Mouse (Mus musculus) embryonic facial prominence, embryonic 13.5 days (tissue): ENCODE results near the gene Gcnt1. TPM values are rescaled to one million over a fixed set of nuclear protein-coding genes. Genes with fewer than 3 reads are reported as not detected.

Experiments
- ATAC-seq: fragments of 200-750 bp; cut with Nextera tagmentation; 2 replicates; pipeline ENCODE4 v1.8.0; 2017; ENCODE audit warnings: low read depth; ENCODE audit not compliant: insufficient number of reproducible peaks, insufficient read depth, low FRiP score, low TSS enrichment
- H3K27ac ChIP-seq: fragments of 300-500 bp; sonication (generic); 2 replicates; pipeline ENCODE4 v1.5.1; 2015; ENCODE audit warnings: moderate library complexity, mild to moderate bottlenecking, inconsistent platforms
- H3K27me3 ChIP-seq: fragments of 300-500 bp; sonication (generic); 2 replicates; pipeline ENCODE4 v1.6.1; 2015; ENCODE audit warnings: mild to moderate bottlenecking, inconsistent platforms
- H3K36me3 ChIP-seq: fragments of 300-500 bp; sonication (generic); 2 replicates; pipeline ENCODE4 v1.6.1; 2015; ENCODE audit warnings: mild to moderate bottlenecking, inconsistent platforms
- H3K4me1 ChIP-seq: fragments of 300-500 bp; sonication (generic); 2 replicates; pipeline ENCODE4 v1.6.1; 2015; ENCODE audit warnings: inconsistent platforms
- H3K4me2 ChIP-seq: fragments of 300-500 bp; sonication (generic); 2 replicates; pipeline ENCODE4 v1.6.1; 2015; ENCODE audit warnings: moderate library complexity, mild to moderate bottlenecking, inconsistent platforms
- H3K4me3 ChIP-seq: fragments of 300-500 bp; sonication (generic); 2 replicates; pipeline ENCODE4 v1.5.1; 2015; ENCODE audit warnings: mild to moderate bottlenecking, inconsistent platforms
- H3K9ac ChIP-seq: fragments of 300-500 bp; sonication (generic); 2 replicates; pipeline ENCODE4 v1.6.1; 2015; ENCODE audit warnings: mild to moderate bottlenecking, inconsistent platforms
- H3K9me3 ChIP-seq: fragments of 300-500 bp; sonication (generic); 2 replicates; pipeline ENCODE4 v1.6.1; 2016; ENCODE audit warnings: inconsistent platforms
- WGBS: fragments of 180-500 bp; shearing (Covaris S2); methylation state at CpG from one replicate; pipeline ENCODE4 v1.1.7; 2015; ENCODE audit warnings: mixed read lengths; 5-methylcytosine and 5-hydroxymethylcytosine counted together
- polyA plus RNA-seq: library from polyadenylated mRNA; unstranded; fragments of >200 nt; fragmentation: Nextera tagmentation; extraction: Ambion mirVana; gene quantifications from 2 replicates; pipeline ENCODE4 v1.2.1, GENCODE M21; 2015

The Gcnt1 gene
- polyA plus RNA-seq, 1 experiment from 2014 or later, result 3.8 TPM

GRCm38 (mm10) chr19:17323006-17323688 lies 49.5 kb downstream of the Gcnt1 start:
- Histone ChIP-seq H3K36me3 (no peaks in the 10 kb centered on the region), H3K27me3 (no peaks in the 10 kb centered on the region), H3K9ac (no peak overlapping the region), H3K4me3 (no peak overlapping the region), H3K9me3 (no peaks in the 10 kb centered on the region), H3K27ac (no peak overlapping the region), H3K4me1 (peaks cover 3% of the 10 kb centered on the region; the same call in 1 of the 2 replicates), H3K4me2 (no peak overlapping the region)
- WGBS, result 90% methylated on average over 11 of the region's 11 CpGs
- ATAC-seq, result no peak

- Histone ChIP-seq H3K4me3 (no peak overlapping the region), H3K9me3 (no peaks in the 10 kb centered on the region), H3K36me3 (no peaks in the 10 kb centered on the region), H3K27ac (no peak overlapping the region), H3K9ac (no peak overlapping the region), H3K27me3 (no peaks in the 10 kb centered on the region), H3K4me2 (no peak overlapping the region), H3K4me1 (peaks cover 3% of the 10 kb centered on the region; the same call in 1 of the 2 replicates)
- ATAC-seq, result no peak
- WGBS, result 79% methylated on average over 4 of the region's 4 CpGs
Observed at GRCm38 (mm10) chr19:17319770-17320169, 52.9 kb downstream of the Gcnt1 start.

- no peak for ATAC-seq
- peaks cover 3% of the 10 kb centered on the region; the same call in 1 of the 2 replicates for H3K4me1 ChIP-seq
- no peaks in the 10 kb centered on the region for H3K36me3 ChIP-seq
- H3K4me2 ChIP-seq, result no peak overlapping the region
- no peak overlapping the region for H3K27ac ChIP-seq
- H3K9ac ChIP-seq, result no peak overlapping the region
- H3K9me3 ChIP-seq, result no peaks in the 10 kb centered on the region
- WGBS, result 14% methylated on average over 3 of the region's 3 CpGs
- H3K4me3 ChIP-seq, result no peak overlapping the region
- no peaks in the 10 kb centered on the region for H3K27me3 ChIP-seq
Observed at GRCm38 (mm10) chr19:17318733-17319132, 53.9 kb downstream of the Gcnt1 start.

- no peak overlapping the region for H3K4me2 ChIP-seq
- ATAC-seq, result no peak
- H3K4me3 ChIP-seq, result no peak overlapping the region
- no peak overlapping the region for H3K27ac ChIP-seq
- no peaks in the 10 kb centered on the region for H3K27me3 ChIP-seq
- peaks cover 3% of the 10 kb centered on the region; the same call in 1 of the 2 replicates for H3K4me1 ChIP-seq
- WGBS, result 83% methylated on average over 2 of the region's 2 CpGs
- no peaks in the 10 kb centered on the region for H3K9me3 ChIP-seq
- H3K9ac ChIP-seq, result no peak overlapping the region
- no peaks in the 10 kb centered on the region for H3K36me3 ChIP-seq
Observed at GRCm38 (mm10) chr19:17316311-17317003, 56.2 kb downstream of the Gcnt1 start.

- Histone ChIP-seq H3K4me2 (no peak overlapping the region), H3K36me3 (no peaks in the 10 kb centered on the region), H3K9me3 (no peaks in the 10 kb centered on the region), H3K9ac (no peak overlapping the region), H3K4me3 (no peak overlapping the region), H3K27me3 (no peaks in the 10 kb centered on the region), H3K27ac (no peak overlapping the region), H3K4me1 (peaks cover 3% of the 10 kb centered on the region; the same call in 1 of the 2 replicates)
- 75% methylated on average over 2 of the region's 2 CpGs for WGBS
- no peak for ATAC-seq
Observed at GRCm38 (mm10) chr19:17314451-17314850, 58.2 kb downstream of the Gcnt1 start.

GRCm38 (mm10) chr19:17313766-17314165 lies 58.9 kb downstream of the Gcnt1 start:
- no peaks in the 10 kb centered on the region for H3K9me3 ChIP-seq
- no peak overlapping the region for H3K9ac ChIP-seq
- H3K27me3 ChIP-seq, result no peaks in the 10 kb centered on the region
- H3K4me1 ChIP-seq, result peaks cover 2% of the 10 kb centered on the region; the same call in 1 of the 2 replicates
- H3K27ac ChIP-seq, result no peak overlapping the region
- no peak overlapping the region for H3K4me3 ChIP-seq
- no peaks in the 10 kb centered on the region for H3K36me3 ChIP-seq
- no peak for ATAC-seq
- H3K4me2 ChIP-seq, result no peak overlapping the region
- 77% methylated on average over 1 of the region's 1 CpGs for WGBS

- no peak overlapping the region for H3K27ac ChIP-seq
- H3K4me1 ChIP-seq, result no peaks in the 10 kb centered on the region
- WGBS, result 87% methylated on average over 5 of the region's 5 CpGs
- no peaks in the 10 kb centered on the region for H3K36me3 ChIP-seq
- H3K9me3 ChIP-seq, result no peaks in the 10 kb centered on the region
- H3K4me3 ChIP-seq, result no peak overlapping the region
- H3K4me2 ChIP-seq, result no peak overlapping the region
- ATAC-seq, result no peak
- no peak overlapping the region for H3K9ac ChIP-seq
- H3K27me3 ChIP-seq, result no peaks in the 10 kb centered on the region
Observed at GRCm38 (mm10) chr19:17312671-17313180, 59.9 kb downstream of the Gcnt1 start.

- Histone ChIP-seq H3K9ac (no peak overlapping the region), H3K4me3 (no peak overlapping the region), H3K4me2 (no peak overlapping the region), H3K36me3 (no peaks in the 10 kb centered on the region), H3K27me3 (no peaks in the 10 kb centered on the region), H3K4me1 (no peaks in the 10 kb centered on the region), H3K9me3 (no peaks in the 10 kb centered on the region), H3K27ac (no peak overlapping the region)
- WGBS, result 82% methylated on average over 1 of the region's 1 CpGs
- ATAC-seq, result no peak
Observed at GRCm38 (mm10) chr19:17311501-17311900, 61.1 kb downstream of the Gcnt1 start.

- H3K4me2 ChIP-seq, result no peak overlapping the region
- no peaks in the 10 kb centered on the region for H3K9me3 ChIP-seq
- no peak overlapping the region for H3K4me3 ChIP-seq
- no peaks in the 10 kb centered on the region for H3K4me1 ChIP-seq
- 88% methylated on average over 2 of the region's 2 CpGs for WGBS
- no peak overlapping the region for H3K27ac ChIP-seq
- ATAC-seq, result no peak
- H3K27me3 ChIP-seq, result no peaks in the 10 kb centered on the region
- no peak overlapping the region for H3K9ac ChIP-seq
- H3K36me3 ChIP-seq, result no peaks in the 10 kb centered on the region
Observed at GRCm38 (mm10) chr19:17311031-17311430, 61.6 kb downstream of the Gcnt1 start.

- Histone ChIP-seq H3K27me3 (no peaks in the 10 kb centered on the region), H3K9me3 (no peaks in the 10 kb centered on the region), H3K9ac (no peak overlapping the region), H3K4me3 (no peak overlapping the region), H3K4me1 (no peaks in the 10 kb centered on the region), H3K36me3 (no peaks in the 10 kb centered on the region), H3K27ac (no peak overlapping the region), H3K4me2 (no peak overlapping the region)
- WGBS, result 88% methylated on average over 5 of the region's 5 CpGs
- no peak for ATAC-seq
Observed at GRCm38 (mm10) chr19:17296081-17296480, 76.6 kb downstream of the Gcnt1 start.

GRCm38 (mm10) chr19:17295211-17295766 lies 77.4 kb downstream of the Gcnt1 start:
- Histone ChIP-seq H3K9me3 (no peaks in the 10 kb centered on the region), H3K9ac (no peak overlapping the region), H3K27ac (no peak overlapping the region), H3K27me3 (no peaks in the 10 kb centered on the region), H3K36me3 (no peaks in the 10 kb centered on the region), H3K4me1 (no peaks in the 10 kb centered on the region), H3K4me2 (no peak overlapping the region), H3K4me3 (no peak overlapping the region)
- ATAC-seq, result no peak
- WGBS, result 83% methylated on average over 6 of the region's 6 CpGs

GRCm38 (mm10) chr19:17294136-17294535 lies 78.5 kb downstream of the Gcnt1 start:
- Histone ChIP-seq H3K4me3 (no peak overlapping the region), H3K27ac (no peak overlapping the region), H3K9ac (no peak overlapping the region), H3K4me1 (no peaks in the 10 kb centered on the region), H3K4me2 (no peak overlapping the region), H3K9me3 (no peaks in the 10 kb centered on the region), H3K36me3 (no peaks in the 10 kb centered on the region), H3K27me3 (no peaks in the 10 kb centered on the region)
- ATAC-seq, result no peak
- 83% methylated on average over 5 of the region's 5 CpGs for WGBS
